Mouse (Mus musculus) layer of hippocampus, postnatal 14 days (tissue): ENCODE data around the gene Ccdc152. TPM values are rescaled to one million over a fixed set of nuclear protein-coding genes. Genes with fewer than 3 reads are reported as not detected.

ENCODE experiments used
- DNase-seq, 2 experiments: peaks; one replicate each; pipeline ENCODE4 v3.0.0; 2021 to 2022; ENCODE audit warnings: low spot score in 2 of 2, mixed read lengths in 1 of 2
- long read RNA-seq, 2 experiments: library from polyadenylated mRNA; stranded (forward); transcript quantifications; one replicate each; pipeline ENCODE4 v2.0.0; 2021
- total RNA-seq, 2 experiments: library from RNA; stranded (reverse); gene quantifications; 2 replicates each; pipeline ENCODE4 v1.2.3; 2021

Ccdc152 gene
- not detected for total RNA-seq
- long read RNA-seq, experiment 1, partial matches to known transcripts, result 0 of 1 reads
- long read RNA-seq, experiment 1, other reads (novel, unspliced or antisense), result 1 of 1 reads
- long read RNA-seq, experiment 2, result 0 reads

- no peak for DNase-seq
These were observed at the start of gene Ccdc152 for GRCm38 (mm10) chr15:3303426-3303825. Gene Ccdc152 (minus strand): TSS chr15:3303526.

- DNase-seq, result no peak
These were observed 46.2 kb upstream of the Ccdc152 start for GRCm38 (mm10) chr15:3349306-3350064.

GRCm38 (mm10) chr15:3346682-3347081 is 43.4 kb upstream of the Ccdc152 start:
- no peak for DNase-seq

GRCm38 (mm10) chr15:3344555-3344954 is 41.2 kb upstream of the Ccdc152 start:
- peak; percentile 26 to 44 for DNase-seq

- no peak for DNase-seq
These were observed 38.7 kb upstream of the Ccdc152 start for GRCm38 (mm10) chr15:3341806-3342582.

GRCm38 (mm10) chr15:3339847-3340246 is 36.5 kb upstream of the Ccdc152 start:
- no peak for DNase-seq

GRCm38 (mm10) chr15:3332517-3332916 is 29.2 kb upstream of the Ccdc152 start:
- no peak for DNase-seq

- no peak for DNase-seq
These were observed 28.5 kb upstream of the Ccdc152 start for GRCm38 (mm10) chr15:3331813-3332212.

GRCm38 (mm10) chr15:3330291-3330690 is 27.0 kb upstream of the Ccdc152 start:
- no peak for DNase-seq

- DNase-seq, result no peak
These were observed 19.7 kb upstream of the Ccdc152 start for GRCm38 (mm10) chr15:3323041-3323440.

- DNase-seq, result no peak
These were observed 16.6 kb upstream of the Ccdc152 start for GRCm38 (mm10) chr15:3319929-3320328.

- DNase-seq, result no peak
These were observed 13.3 kb upstream of the Ccdc152 start for GRCm38 (mm10) chr15:3316617-3317016.

- peak in 1 of 2 experiments; percentile 9 for DNase-seq
These were observed 9.6 kb upstream of the Ccdc152 start for GRCm38 (mm10) chr15:3312937-3313336.

- no peak for DNase-seq
These were observed 6.5 kb upstream of the Ccdc152 start for GRCm38 (mm10) chr15:3309856-3310255.

GRCm38 (mm10) chr15:3300361-3301100 is 2.8 kb downstream of the Ccdc152 start:
- no peak for DNase-seq

GRCm38 (mm10) chr15:3297615-3298014 is 5.7 kb downstream of the Ccdc152 start:
- DNase-seq, result no peak

GRCm38 (mm10) chr15:3295986-3296385 is 7.3 kb downstream of the Ccdc152 start:
- DNase-seq, result peak in 1 of 2 experiments; percentile 54

GRCm38 (mm10) chr15:3293477-3293876 is 9.8 kb downstream of the Ccdc152 start:
- DNase-seq, result no peak

GRCm38 (mm10) chr15:3290435-3290834 is 12.9 kb downstream of the Ccdc152 start:
- DNase-seq, result no peak

- DNase-seq, result no peak
These were observed 17.3 kb downstream of the Ccdc152 start for GRCm38 (mm10) chr15:3286032-3286431.

- no peak for DNase-seq
These were observed 21.6 kb downstream of the Ccdc152 start for GRCm38 (mm10) chr15:3281737-3282136.
